Mouse (Mus musculus) lung, postnatal 0 days (tissue): ENCODE results near the gene Ankrd13b. TPM values are rescaled to one million over a fixed set of nuclear protein-coding genes. Genes with fewer than 3 reads are reported as not detected.
A peak's percentile ranks its signal among the peaks of the same experiment; 100 is the strongest.

ENCODE experiments used
- ATAC-seq: fragments of 200-750 bp; cut with Nextera tagmentation; 2 replicates; pipeline ENCODE4 v1.8.0; 2017; ENCODE audit warnings: moderate library complexity
- DNase-seq: peaks from one replicate; pipeline ENCODE4 v3.0.0-alpha.2; 2016; ENCODE audit warnings: low spot score
- H3K27ac ChIP-seq: fragments of 300-500 bp; sonication (generic); 2 replicates; pipeline ENCODE4 v1.5.1; 2014; ENCODE audit warnings: antibody characterized with exemption, mild to moderate bottlenecking, low read length, mixed read lengths
- H3K27me3 ChIP-seq: fragments of 300-500 bp; sonication (generic); replicated peaks from 2 replicates; pipeline ENCODE4 v1.6.1; 2014; ENCODE audit warnings: low read length, mixed read lengths; ENCODE audit not compliant: insufficient read depth
- H3K36me3 ChIP-seq: fragments of 300-500 bp; sonication (generic); 2 replicates; pipeline ENCODE4 v1.6.1; 2014; ENCODE audit warnings: low read length, mixed read lengths; ENCODE audit not compliant: insufficient read depth
- H3K4me1 ChIP-seq: fragments of 300-500 bp; sonication (generic); 2 replicates; pipeline ENCODE4 v1.6.1; 2014; ENCODE audit warnings: antibody characterized with exemption, low read depth, low read length, mixed read lengths; ENCODE audit not compliant: insufficient read depth
- H3K4me2 ChIP-seq: fragments of 300-500 bp; sonication (generic); replicated peaks from 2 replicates; pipeline ENCODE4 v1.6.1; 2014; ENCODE audit warnings: low read depth, mild to moderate bottlenecking, low read length, moderate library complexity, mixed read lengths
- H3K4me3 ChIP-seq: fragments of 300-500 bp; sonication (generic); 2 replicates; pipeline ENCODE4 v1.5.1; 2014; ENCODE audit warnings: low read depth, low read length
- H3K9ac ChIP-seq: fragments of 300-500 bp; sonication (generic); replicated peaks from 2 replicates; pipeline ENCODE4 v1.6.1; 2014; ENCODE audit warnings: low read depth, mild to moderate bottlenecking
- H3K9me3 ChIP-seq: fragments of 300-500 bp; sonication (generic); 2 replicates; pipeline ENCODE4 v1.6.1; 2016; ENCODE audit warnings: low read length, mixed read lengths
- CTCF ChIP-seq: IDR thresholded peaks from 2 replicates; pipeline ENCODE4 v1.5.1; 2016; ENCODE audit warnings: antibody characterized with exemption, mild to moderate bottlenecking
- EP300 ChIP-seq: IDR thresholded peaks from 2 replicates; pipeline ENCODE4 v1.6.1; 2016; ENCODE audit warnings: antibody characterized with exemption, mild to moderate bottlenecking, control low read depth
- WGBS: fragments of 180-500 bp; shearing (Covaris S2); extraction: QIAGEN DNeasy Blood & Tissue Kit; methylation state at CpG from one replicate; pipeline ENCODE4 v1.1.7; 2014; 5-methylcytosine and 5-hydroxymethylcytosine counted together
- polyA plus RNA-seq: library from polyadenylated mRNA; unstranded; fragments of >200 nt; fragmentation: Nextera tagmentation; extraction: Ambion mirVana; gene quantifications from 2 replicates; pipeline ENCODE4 v1.2.1, GENCODE M21; 2015

The Ankrd13b gene
- polyA plus RNA-seq, 1 experiment from 2014 or later: 2.2 TPM

DNA sequence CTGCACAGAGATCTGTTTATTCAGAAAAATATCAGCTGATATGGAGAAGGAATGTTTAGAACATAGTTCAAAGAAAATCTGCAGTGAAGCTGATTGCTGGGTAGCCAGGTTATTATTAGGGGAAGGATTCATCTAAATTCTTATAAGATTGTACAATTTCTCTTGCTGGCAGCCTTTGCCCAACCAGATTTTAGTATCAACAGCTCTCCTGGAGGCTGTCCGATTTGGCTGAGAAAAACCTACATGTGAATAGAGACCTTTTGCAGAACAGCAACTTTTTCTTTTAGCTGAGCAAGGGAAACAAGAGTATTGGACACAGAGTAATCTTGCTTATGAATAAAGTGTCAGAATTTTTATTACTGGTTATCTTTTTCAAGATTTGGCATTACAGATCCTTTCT lies 61.0 kb downstream of the Ankrd13b start:
- peaks cover 11% of the 10 kb centered on the region; the same call in 1 of the 2 replicates for H3K36me3 ChIP-seq
- no peak for TF ChIP-seq CTCF
- no peak for TF ChIP-seq EP300
- H3K27ac ChIP-seq: no peak overlapping the region
- H3K4me2 ChIP-seq: no peak overlapping the region
- 69% methylated on average over 1 of the region's 1 CpGs for WGBS
- no peaks in the 10 kb centered on the region for H3K4me1 ChIP-seq
- H3K9ac ChIP-seq: no peak overlapping the region
- ATAC-seq (no peak), DNase-seq (no peak)
- H3K27me3 ChIP-seq: no peaks in the 10 kb centered on the region
- no peak overlapping the region for H3K4me3 ChIP-seq
- no peaks in the 10 kb centered on the region for H3K9me3 ChIP-seq

GRCm38 (mm10) chr11:77423175-77423859 lies 66.2 kb downstream of the Ankrd13b start:
- Histone ChIP-seq H3K4me2 (no peak overlapping the region), H3K36me3 (peaks cover 11% of the 10 kb centered on the region; the same call in 1 of the 2 replicates), H3K9me3 (no peaks in the 10 kb centered on the region), H3K4me1 (no peaks in the 10 kb centered on the region), H3K27me3 (no peaks in the 10 kb centered on the region), H3K9ac (no peak overlapping the region), H3K4me3 (no peak overlapping the region), H3K27ac (no peak overlapping the region; the same call in 1 of the 2 replicates)
- ATAC-seq: peak; percentile 26; the same call in 1 of the 2 replicates
- DNase-seq: no peak
- WGBS: 57% methylated on average over 4 of the region's 4 CpGs
- no peak for TF ChIP-seq EP300
- TF ChIP-seq CTCF: no peak

Other genes with a start within 250 kb of the Ankrd13b start
- 0.26 and 0.45 TPM in 2 replicates for gene Coro6, start 27.3 kb downstream of the Ankrd13b start, polyA plus RNA-seq
- 12.3 and 12.6 TPM in 2 replicates for gene Git1, start 3.9 kb upstream of the Ankrd13b start, polyA plus RNA-seq
- gene Abhd15, start 25.4 kb upstream of the Ankrd13b start, polyA plus RNA-seq: 4.1 and 4.3 TPM in 2 replicates
- gene Trp53i13, start 26.3 kb upstream of the Ankrd13b start, polyA plus RNA-seq: 27.4 and 32.9 TPM in 2 replicates
- gene Gm10392, start 29.5 kb upstream of the Ankrd13b start, polyA plus RNA-seq: 0.07 and 0.13 TPM in 2 replicates
- gene Taok1, start 118.1 kb upstream of the Ankrd13b start, polyA plus RNA-seq: 18.4 and 21.4 TPM in 2 replicates
- 4.1 and 5.2 TPM in 2 replicates for gene Nufip2, start 196.5 kb upstream of the Ankrd13b start, polyA plus RNA-seq
- gene Cryba1, start 235.6 kb upstream of the Ankrd13b start, polyA plus RNA-seq: not detected in 2 replicates